ENCODE assay signal across 9 mouse cellular contexts in the genomic region with DNA sequence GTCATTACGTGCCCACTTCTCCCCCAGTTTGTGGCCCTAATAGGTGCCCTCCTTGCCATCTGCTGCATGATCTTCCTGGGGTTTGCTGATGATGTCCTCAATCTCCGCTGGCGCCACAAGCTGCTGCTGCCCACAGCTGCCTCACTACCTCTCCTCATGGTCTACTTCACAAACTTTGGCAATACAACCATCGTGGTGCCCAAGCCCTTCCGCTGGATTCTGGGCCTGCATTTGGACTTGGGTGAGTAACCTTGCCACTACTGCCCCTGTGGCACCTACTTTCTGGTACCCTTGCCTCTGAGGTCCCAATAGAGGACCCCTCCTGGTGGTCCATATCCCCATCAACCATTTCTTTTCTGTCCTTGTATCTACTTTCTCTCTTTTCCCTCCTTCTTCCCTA. TPM values are rescaled to one million over a fixed set of nuclear protein-coding genes. Genes with fewer than 3 reads are reported as not detected.
DNase-seq lines count a peak whose midpoint lies in the region; ATAC-seq and TF ChIP-seq lines count a peak whose summit lies in the region.
"Had no signal": no experiment of that assay in that cellular context is flagged by ENCODE, and none has a peak within 500 bp of the region (broad histone marks: within the 10 kb centered on the region; RNA-seq: fewer than 3 reads in every experiment).

No protein-coding gene starts in this region.

- H3K4me1 ChIP-seq in kidney, adult 2 months (ENCODE audit: control insufficient read depth, insufficient read depth, low read length): peaks cover 7% of the 10 kb centered on the region; the same call in 1 of the 2 replicates
- peaks cover 7% of the 10 kb centered on the region for H3K4me1 ChIP-seq in cortical plate, adult 2 months (ENCODE audit: control insufficient read depth, insufficient read depth, low read length)
- peaks cover 12% of the 10 kb centered on the region for H3K4me1 ChIP-seq in hindbrain, embryonic 16.5 days (ENCODE audit: control insufficient read depth, insufficient read depth, low read depth, low read length)
- peaks cover 12% of the 10 kb centered on the region for H3K4me1 ChIP-seq in midbrain, embryonic 14.5 days (ENCODE audit: control insufficient read depth, insufficient read depth, low read length)

- no peaks in the 10 kb centered on the region for H3K9me3 ChIP-seq in hindbrain, embryonic 16.5 days (ENCODE audit: control insufficient read depth, low read length)
- no peaks in the 10 kb centered on the region for H3K9me3 ChIP-seq in midbrain, embryonic 14.5 days (ENCODE audit: control insufficient read depth, low read length)

- H3K4me2 ChIP-seq in hindbrain, embryonic 16.5 days (ENCODE audit: low read length): peak overlapping the region; percentile 86
- H3K4me2 ChIP-seq in midbrain, embryonic 14.5 days (ENCODE audit: low read length): peak overlapping the region; percentile 85

- TF ChIP-seq CTCF in kidney, adult 2 months (conservative IDR thresholded peaks at IDR 0.05; ENCODE audit: insufficient read depth, insufficient read length, low read depth, low read length): no peak
- TF ChIP-seq CTCF in cortical plate, adult 2 months (IDR thresholded peaks at IDR 0.05; ENCODE audit: extremely low read depth, insufficient read depth, low read length): no peak
- TF ChIP-seq CTCF in left cerebral cortex, adult 2 months (IDR thresholded peaks at IDR 0.05): no peak

- H3K27me3 ChIP-seq in kidney, adult 2 months (replicated peaks; ENCODE audit: control insufficient read depth, insufficient read depth, low read length): no peaks in the 10 kb centered on the region
- H3K27me3 ChIP-seq in hindbrain, embryonic 16.5 days (replicated peaks; ENCODE audit: control insufficient read depth, insufficient read depth, low read length): no peaks in the 10 kb centered on the region
- H3K27me3 ChIP-seq in midbrain, embryonic 14.5 days (ENCODE audit: control insufficient read depth, insufficient read depth, low read length): no peaks in the 10 kb centered on the region

- ATAC-seq in hindbrain, embryonic 16.5 days: no peak
- ATAC-seq in midbrain, embryonic 14.5 days (ENCODE audit: low FRiP score, low TSS enrichment): no peak

- peak overlapping the region; percentile 41; the same call in 1 of the 2 replicates for H3K9ac ChIP-seq in hindbrain, embryonic 16.5 days (ENCODE audit: low read depth, low read length)
- H3K9ac ChIP-seq in midbrain, embryonic 14.5 days (replicated peaks; ENCODE audit: low read length): no peak overlapping the region; the same call in 1 of the 2 replicates

- H3K27ac ChIP-seq in kidney, adult 2 months (ENCODE audit: insufficient read depth, low read depth, low read length): no peak overlapping the region
- no peak overlapping the region for H3K27ac ChIP-seq in cortical plate, adult 2 months (ENCODE audit: insufficient read depth, low read length)
- no peak overlapping the region for H3K27ac ChIP-seq in hindbrain, embryonic 16.5 days (ENCODE audit: low read depth, low read length)
- H3K27ac ChIP-seq in midbrain, embryonic 14.5 days (replicated peaks; ENCODE audit: low read depth, low read length): no peak overlapping the region
- H3K27ac ChIP-seq in left cerebral cortex, adult 2 months: no peak overlapping the region

- H3K4me3 ChIP-seq in kidney, adult 2 months (ENCODE audit: insufficient read depth, low read depth, low read length): peak overlapping the region; percentile 72; the same call in 1 of the 2 replicates
- peak overlapping the region; percentile 42; the same call in 1 of the 2 replicates for H3K4me3 ChIP-seq in cortical plate, adult 2 months (ENCODE audit: insufficient read depth, low read length)
- peak overlapping the region; percentile 89 for H3K4me3 ChIP-seq in hindbrain, embryonic 16.5 days (ENCODE audit: low read length)
- peak overlapping the region; percentile 75; the same call in 1 of the 2 replicates for H3K4me3 ChIP-seq in midbrain, embryonic 14.5 days (replicated peaks; ENCODE audit: low read depth, low read length)
- H3K4me3 ChIP-seq in left cerebral cortex, adult 2 months: no peak overlapping the region

- TF ChIP-seq POLR2A in kidney, adult 2 months (IDR thresholded peaks at IDR 0.05; ENCODE audit: low read depth, low read length): no peak
- TF ChIP-seq POLR2A in cortical plate, adult 2 months (IDR thresholded peaks at IDR 0.05; ENCODE audit: extremely low read depth, insufficient read depth, low read length): no peak

- intact Hi-C loops in left cerebral cortex, adult 2 months (cut with DNase I): no loop called here

- 78% methylated on average over 5 of the region's 5 CpGs for WGBS in kidney, adult 2 months
- WGBS in hindbrain, embryonic 16.5 days: 96% methylated on average over 5 of the region's 5 CpGs
- WGBS in midbrain, embryonic 14.5 days: 94% methylated on average over 5 of the region's 5 CpGs

- DNase-seq in kidney, adult 2 months: no peak
- no peak for DNase-seq in kidney, postnatal 25 days
- no peak for DNase-seq in midbrain, embryonic 14.5 days
- DNase-seq in left cerebral cortex, adult 2 months (ENCODE audit: extremely low spot score in 1 of 2, low spot score in 2 of 2): no peak
- DNase-seq in spleen, postnatal 10 days (ENCODE audit: low spot score in 2 of 2): no peak
- DNase-seq in spleen, postnatal 14 days (ENCODE audit: low spot score in 2 of 2): no peak
- DNase-seq: cerebellum, adult 11-12 months had no signal

- no peaks in the 10 kb centered on the region for H3K36me3 ChIP-seq in kidney, adult 2 months (ENCODE audit: control insufficient read depth, insufficient read depth, low read length)
- peaks cover 15% of the 10 kb centered on the region for H3K36me3 ChIP-seq in hindbrain, embryonic 16.5 days (ENCODE audit: control insufficient read depth, insufficient read depth, low read length)
- peaks cover 33% of the 10 kb centered on the region for H3K36me3 ChIP-seq in midbrain, embryonic 14.5 days (ENCODE audit: control insufficient read depth, insufficient read depth, low read length)

RNA-seq across cellular contexts. Expression of a gene that starts 2.1 kb away (rescaled TPM):
- 41.9 and 45.8 TPM in 2 replicates for polyA plus RNA-seq in kidney, adult 2 months (2012; rRNA removed)
- polyA plus RNA-seq in cortical plate, adult 2 months (2012; rRNA removed): 18.0 and 19.3 TPM in 2 replicates
- polyA plus RNA-seq in hindbrain, embryonic 16.5 days (2015; fragmentation: Nextera tagmentation; extraction: Ambion mirVana): 32.5 and 42.6 TPM in 2 replicates
- polyA plus RNA-seq in midbrain, embryonic 14.5 days (2014; fragmentation: Nextera tagmentation; extraction: Ambion mirVana): 37.0 and 40.5 TPM in 2 replicates
- total RNA-seq in left cerebral cortex, adult 2 months (2021): 10 to 100 TPM; 13.8 to 14.6 TPM

RNA-seq across cellular contexts. Expression of a gene that starts 6.6 kb away (rescaled TPM):
- 23.6 and 31.5 TPM in 2 replicates for polyA plus RNA-seq in kidney, adult 2 months (2012; rRNA removed)
- 64.8 and 68.3 TPM in 2 replicates for polyA plus RNA-seq in cortical plate, adult 2 months (2012; rRNA removed)
- 106 and 143 TPM in 2 replicates for polyA plus RNA-seq in hindbrain, embryonic 16.5 days (2015; fragmentation: Nextera tagmentation; extraction: Ambion mirVana)
- 98.1 and 128 TPM in 2 replicates for polyA plus RNA-seq in midbrain, embryonic 14.5 days (2014; fragmentation: Nextera tagmentation; extraction: Ambion mirVana)
- total RNA-seq in left cerebral cortex, adult 2 months (2021): 10 to 100 TPM; 46.1 to 53.2 TPM

RNA-seq across cellular contexts. Expression of a gene that starts 7.8 kb away (rescaled TPM):
- polyA plus RNA-seq in kidney, adult 2 months (2012; rRNA removed): 164 and 194 TPM in 2 replicates
- 203 and 213 TPM in 2 replicates for polyA plus RNA-seq in cortical plate, adult 2 months (2012; rRNA removed)
- 23.1 and 27.1 TPM in 2 replicates for polyA plus RNA-seq in hindbrain, embryonic 16.5 days (2015; fragmentation: Nextera tagmentation; extraction: Ambion mirVana)
- polyA plus RNA-seq in midbrain, embryonic 14.5 days (2014; fragmentation: Nextera tagmentation; extraction: Ambion mirVana): 25.2 and 25.5 TPM in 2 replicates
- 100 to 1,000 TPM; 190 to 222 TPM for total RNA-seq in left cerebral cortex, adult 2 months (2021)

RNA-seq across cellular contexts. Expression of a gene that starts 16.1 kb away (rescaled TPM):
- 47.4 and 49.3 TPM in 2 replicates for polyA plus RNA-seq in kidney, adult 2 months (2012; rRNA removed)
- polyA plus RNA-seq in cortical plate, adult 2 months (2012; rRNA removed): 30.5 and 31.2 TPM in 2 replicates
- polyA plus RNA-seq in hindbrain, embryonic 16.5 days (2015; fragmentation: Nextera tagmentation; extraction: Ambion mirVana): 64.0 and 67.4 TPM in 2 replicates
- 53.5 and 64.7 TPM in 2 replicates for polyA plus RNA-seq in midbrain, embryonic 14.5 days (2014; fragmentation: Nextera tagmentation; extraction: Ambion mirVana)
- total RNA-seq in left cerebral cortex, adult 2 months (2021): 10 to 100 TPM; 20.8 to 21.1 TPM

RNA-seq across cellular contexts. Expression of a gene that starts 22.5 kb away (rescaled TPM):
- polyA plus RNA-seq in kidney, adult 2 months (2012; rRNA removed): 14.4 and 17.8 TPM in 2 replicates
- polyA plus RNA-seq in cortical plate, adult 2 months (2012; rRNA removed): 27.6 and 33.6 TPM in 2 replicates
- 22.3 and 26.6 TPM in 2 replicates for polyA plus RNA-seq in hindbrain, embryonic 16.5 days (2015; fragmentation: Nextera tagmentation; extraction: Ambion mirVana)
- polyA plus RNA-seq in midbrain, embryonic 14.5 days (2014; fragmentation: Nextera tagmentation; extraction: Ambion mirVana): 15.9 and 24.7 TPM in 2 replicates
- total RNA-seq in left cerebral cortex, adult 2 months (2021): 10 to 100 TPM; 28.9 to 29.3 TPM
